Mouse (Mus musculus) midbrain, embryonic 13.5 days (tissue): ENCODE data around the gene Vps37d. TPM values are rescaled to one million over a fixed set of nuclear protein-coding genes. Genes with fewer than 3 reads are reported as not detected.

Experiments
- polyA plus RNA-seq: library from polyadenylated mRNA; unstranded; fragments of >200 nt; fragmentation: Nextera tagmentation; extraction: Ambion mirVana; gene quantifications from 2 replicates; pipeline ENCODE4 v1.2.1, GENCODE M21; 2015

Gene Vps37d
- polyA plus RNA-seq, 1 experiment from 2014 or later = 32.1 TPM

Other genes starting within 250 kb of the Vps37d start
- gene Tmem270, start 171.5 kb downstream of the Vps37d start, polyA plus RNA-seq = not detected in 2 replicates
- 0.26 and 0.35 TPM in 2 replicates for gene Cldn13, start 162.7 kb downstream of the Vps37d start, polyA plus RNA-seq
- gene Mettl27, start 145.9 kb downstream of the Vps37d start, polyA plus RNA-seq = 7.5 and 7.7 TPM in 2 replicates
- not detected in 2 replicates for gene Cldn4, start 131.3 kb downstream of the Vps37d start, polyA plus RNA-seq
- 1.7 and 1.8 TPM in 2 replicates for gene Cldn3, start 92.1 kb downstream of the Vps37d start, polyA plus RNA-seq
- 50.7 and 51.2 TPM in 2 replicates for gene Abhd11, start 69.1 kb downstream of the Vps37d start, polyA plus RNA-seq
- gene Stx1a, start 54.8 kb downstream of the Vps37d start, polyA plus RNA-seq = 63.4 and 69.7 TPM in 2 replicates
- 40.4 and 41.3 TPM in 2 replicates for gene Dnajc30, start 14.1 kb downstream of the Vps37d start, polyA plus RNA-seq
- 89.8 and 103 TPM in 2 replicates for gene Bud23, start 13.3 kb downstream of the Vps37d start, polyA plus RNA-seq
- gene Mlxipl, start 11.6 kb upstream of the Vps37d start, polyA plus RNA-seq = 1.2 and 1.6 TPM in 2 replicates
- 13.7 and 14.3 TPM in 2 replicates for gene Tbl2, start 71.4 kb upstream of the Vps37d start, polyA plus RNA-seq
- gene Bcl7b, start 90.0 kb upstream of the Vps37d start, polyA plus RNA-seq = 49.6 and 51.2 TPM in 2 replicates
- gene Baz1b, start 109.0 kb upstream of the Vps37d start, polyA plus RNA-seq = 40.0 and 44.3 TPM in 2 replicates
- 11.3 and 12.2 TPM in 2 replicates for gene Fzd9, start 173.0 kb upstream of the Vps37d start, polyA plus RNA-seq